Mouse (Mus musculus) left cerebral cortex, postnatal 25 days (tissue): Measurements from ENCODE around the gene Dlk2. TPM values are rescaled to one million over a fixed set of nuclear protein-coding genes. Genes with fewer than 3 reads are reported as not detected.

ENCODE experiments used
- DNase-seq, 2 experiments: peaks; one replicate each; pipeline ENCODE4 v3.0.0; 2022; ENCODE audit warnings: low spot score in 2 of 2, mixed read lengths in 1 of 2
- intact Hi-C: fragments of 180-260 bp; cut with DNase I; formaldehyde crosslinking; loops from one replicate; pipeline ENCODE4 v1.15.1; 2025
- total RNA-seq, 2 experiments: library from RNA; stranded (reverse); gene quantifications; 2 replicates each; pipeline ENCODE4 v1.2.3; 2021

The Dlk2 gene
- 10 to 100 TPM; 57.3 to 61.6 TPM for total RNA-seq

DNA sequence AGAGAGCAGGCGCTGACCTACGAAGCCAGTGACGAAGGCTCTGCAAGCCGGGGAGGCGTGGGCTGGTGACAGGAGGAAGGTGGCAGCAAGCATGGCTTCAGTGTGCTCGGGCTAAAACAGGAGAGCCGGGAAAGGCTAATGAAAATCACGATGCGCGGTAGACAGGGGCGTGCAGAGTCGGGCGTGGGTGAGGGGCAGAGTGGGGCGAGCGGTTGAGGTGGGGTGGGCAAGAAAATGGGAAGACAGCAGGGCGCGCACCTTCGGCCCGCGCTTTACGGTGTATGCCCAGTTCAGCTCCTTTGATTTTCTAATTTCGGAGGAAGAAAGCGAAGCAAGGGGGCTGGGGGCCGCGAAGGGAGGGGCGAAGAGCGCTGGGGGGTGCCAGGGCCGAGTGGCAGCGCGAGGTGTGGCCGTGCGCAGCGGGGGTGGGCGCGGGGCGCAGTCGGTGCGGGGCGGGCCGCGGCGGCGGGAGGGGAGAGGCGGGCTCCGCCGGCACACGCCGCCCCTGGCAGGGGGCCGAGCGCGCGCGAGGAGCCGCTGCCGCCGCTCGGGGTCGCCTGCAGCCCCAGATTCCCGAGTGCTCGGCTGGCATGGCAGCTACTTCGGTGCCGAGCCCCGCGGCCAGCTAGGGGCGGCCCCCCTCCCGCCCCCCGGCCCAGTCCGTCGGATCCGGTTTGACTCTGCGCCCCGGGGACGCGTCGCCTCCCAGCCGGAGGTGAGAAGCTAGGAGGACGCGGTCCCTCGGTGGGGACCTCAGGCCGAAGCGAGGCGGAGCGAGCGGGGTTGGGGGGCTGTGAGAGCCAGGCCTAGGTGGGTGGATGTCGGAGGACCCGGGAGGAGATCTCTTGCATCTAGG, at the start of gene Dlk2:
Gene Dlk2 (plus strand): TSS at position 58 of the 856 bp plus-strand sequence.
- intact Hi-C loops = loop anchor here (1.0 to 2.0 kb wide), 3 partner anchors 15 to 31 kb away; partner anchors contain the start of gene Tjap1

GRCm38 (mm10) chr17:46247512-46248188, 49.6 kb upstream of the Dlk2 start, which contains the start of the genes Polr1c and Yipf3:
Polr1c (minus strand) TSS chr17:46248054.
Yipf3 (plus strand) TSS chr17:46248080.
- DNase-seq = peak; percentile 97 to 98
- intact Hi-C loops = loop anchor here (2.0 kb wide), 1 partner anchor 43 kb away; no protein-coding TSS in a partner anchor

More for the DNA sequence above, at the start of gene Dlk2:
- peak; percentile 45 to 86 for DNase-seq

- intact Hi-C loops = loop anchor here (2.0 kb wide), 1 partner anchor 43 kb away; no protein-coding TSS in a partner anchor
Measured at GRCm38 (mm10) chr17:46248189-46248522, 49.1 kb upstream of the Dlk2 start.

DNA sequence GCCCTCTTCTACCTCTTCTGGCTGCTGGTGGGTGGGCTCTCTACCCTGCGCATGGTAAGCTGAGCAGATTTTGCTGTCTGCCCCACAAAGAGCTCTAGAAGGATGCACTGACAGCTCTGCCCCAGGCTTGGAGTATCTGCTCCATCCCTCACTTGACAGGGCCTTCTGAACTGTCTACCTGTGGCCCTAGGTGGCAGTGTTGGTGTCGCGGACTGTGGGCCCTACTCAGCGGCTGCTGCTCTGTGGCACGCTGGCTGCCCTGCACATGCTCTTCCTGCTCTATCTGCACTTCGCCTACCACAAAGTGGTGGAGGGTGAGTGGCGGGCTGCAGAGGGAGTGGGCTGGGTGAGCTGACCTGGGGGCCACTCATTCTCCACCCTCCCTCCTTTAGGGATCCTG, 46.0 kb upstream of the Dlk2 start:
- intact Hi-C loops = no loop called here
- no peak for DNase-seq

More at GRCm38 (mm10) chr17:46248189-46248522, 49.1 kb upstream of the Dlk2 start:
- no peak for DNase-seq

DNA sequence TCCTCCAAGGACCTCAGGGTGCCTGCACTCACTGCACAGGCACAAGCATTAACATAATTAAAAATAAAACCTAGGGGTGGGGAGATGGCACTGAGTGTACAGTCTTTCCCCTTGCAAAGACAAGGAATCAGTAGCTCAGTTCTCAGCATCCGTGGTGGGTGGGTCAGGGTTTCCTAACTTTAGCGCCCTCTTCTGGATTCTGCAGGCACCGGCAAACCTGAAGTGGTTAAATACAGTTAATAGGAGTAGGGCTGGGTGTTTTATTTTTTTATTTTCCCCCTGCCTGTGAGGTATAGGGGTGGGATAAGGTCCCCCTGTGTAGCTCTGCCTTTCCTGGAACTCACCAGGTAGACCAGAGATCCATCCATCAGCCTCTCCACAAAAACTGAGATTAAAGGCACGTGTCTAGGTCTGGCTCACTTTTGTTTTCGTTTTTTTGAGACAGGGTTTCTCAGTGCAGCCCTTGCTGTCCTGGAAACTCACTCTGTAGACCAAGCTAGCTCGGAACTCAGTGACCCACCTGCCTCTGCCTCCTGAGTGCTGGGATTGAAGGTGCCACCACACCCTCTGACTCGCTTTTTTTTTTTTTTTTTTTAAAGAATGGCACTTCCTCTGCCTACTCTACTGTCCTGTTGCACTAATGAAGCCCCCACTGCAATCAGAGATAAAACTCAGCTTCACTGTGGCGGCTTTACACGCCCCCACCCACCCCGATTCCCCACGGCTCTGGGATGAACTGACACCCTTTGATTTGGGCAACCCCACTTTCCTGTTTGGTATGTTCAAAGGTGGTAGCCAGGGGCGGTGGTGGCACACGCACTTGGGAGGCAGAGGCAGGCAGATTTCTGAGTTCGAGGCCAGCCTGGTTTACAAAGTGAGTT, 44.4 kb upstream of the Dlk2 start:
- intact Hi-C loops = no loop called here
- peak; percentile 39 to 56 for DNase-seq

- intact Hi-C loops = no loop called here
- peak; percentile 94 to 97 for DNase-seq
Measured at GRCm38 (mm10) chr17:46253452-46254084, 43.7 kb upstream of the Dlk2 start, which contains the start of gene Lrrc73. Lrrc73 (plus strand) TSS chr17:46253531.

GRCm38 (mm10) chr17:46254106-46254505, 43.1 kb upstream of the Dlk2 start:
- DNase-seq = peak; percentile 46 to 47
- intact Hi-C loops = no loop called here

- intact Hi-C loops = no loop called here
- DNase-seq = no peak
Measured at GRCm38 (mm10) chr17:46255147-46255546, 42.1 kb upstream of the Dlk2 start.

- intact Hi-C loops = no loop called here
- DNase-seq = no peak
Measured at GRCm38 (mm10) chr17:46258279-46259053, 38.8 kb upstream of the Dlk2 start.

DNA sequence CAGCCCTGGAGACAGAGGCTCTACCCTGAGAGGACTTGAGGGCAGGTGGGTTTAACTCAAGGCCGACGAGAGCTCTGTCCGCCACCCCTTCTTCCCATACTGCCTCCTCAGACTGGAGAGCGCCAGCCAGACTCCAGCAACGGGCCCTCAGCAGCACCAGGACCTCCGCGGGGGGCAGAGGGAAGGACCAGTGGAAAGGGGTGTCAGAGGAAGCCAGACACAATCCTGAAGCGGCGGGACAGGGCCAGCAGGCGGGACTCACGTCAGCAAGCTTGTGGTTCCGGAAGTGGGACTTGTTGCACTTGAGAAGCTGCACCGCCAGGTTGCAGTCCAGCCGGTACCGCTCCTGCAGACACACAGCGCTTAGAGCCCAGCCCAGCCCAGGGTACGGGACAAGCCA, 37.5 kb upstream of the Dlk2 start:
- intact Hi-C loops = no loop called here
- no peak for DNase-seq

DNA sequence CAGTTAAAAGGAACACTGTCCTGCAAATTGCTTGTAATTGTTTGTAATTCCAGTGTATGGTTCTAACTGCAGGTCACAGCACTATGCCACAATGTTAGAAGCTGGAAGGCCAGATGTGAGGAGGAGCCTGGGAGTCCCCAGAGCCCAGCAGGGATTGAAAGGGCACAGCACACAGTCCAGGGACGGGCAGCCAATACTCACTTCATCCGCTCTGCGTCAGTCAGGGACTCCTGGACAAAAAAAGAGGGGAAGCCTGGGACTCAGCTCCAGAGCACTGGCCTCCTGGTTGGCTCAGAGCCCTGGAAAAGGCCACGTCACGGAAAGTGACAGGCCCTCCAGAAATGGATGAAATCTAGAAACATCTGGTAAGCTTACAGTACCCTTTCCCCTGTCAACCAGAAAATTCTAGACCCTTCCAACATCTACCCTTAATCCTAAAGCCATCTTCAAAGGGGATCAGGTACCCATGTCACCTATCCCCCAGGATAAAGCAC, 35.0 kb upstream of the Dlk2 start:
- intact Hi-C loops = no loop called here
- DNase-seq = no peak

DNA sequence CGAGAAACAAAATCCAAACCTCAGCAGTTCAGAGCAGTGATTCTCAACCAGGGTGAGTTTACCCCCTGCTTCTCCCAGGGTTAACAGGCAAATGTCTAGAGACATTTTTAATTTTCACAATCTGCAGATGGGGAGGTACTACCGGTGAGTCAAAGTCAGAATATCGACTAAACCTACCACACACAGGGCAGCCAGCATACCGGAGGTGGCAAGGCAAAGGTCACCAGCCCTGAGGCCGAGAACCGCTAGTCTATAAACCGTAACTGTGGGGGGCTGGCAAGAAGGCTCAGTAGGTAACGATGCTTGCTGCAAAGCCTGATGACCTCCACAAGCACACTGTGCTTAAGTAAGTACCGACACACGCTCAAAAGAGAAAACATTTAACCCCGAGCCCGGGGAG, 31.7 kb upstream of the Dlk2 start:
- no peak for DNase-seq
- intact Hi-C loops = loop anchor here (5.0 kb wide), 1 partner anchor 127 kb away; no protein-coding TSS in a partner anchor

- intact Hi-C loops = loop anchor here (1.0 to 5.0 kb wide), 2 partner anchors 32 to 126 kb away; no protein-coding TSS in a partner anchor
- peak; percentile 82 to 90 for DNase-seq
Measured at GRCm38 (mm10) chr17:46265918-46266618, 31.2 kb upstream of the Dlk2 start.

- intact Hi-C loops = loop anchor here (1.0 to 5.0 kb wide), 2 partner anchors 31 to 125 kb away; no protein-coding TSS in a partner anchor
Measured at GRCm38 (mm10) chr17:46266986-46267385, 30.2 kb upstream of the Dlk2 start.

DNA sequence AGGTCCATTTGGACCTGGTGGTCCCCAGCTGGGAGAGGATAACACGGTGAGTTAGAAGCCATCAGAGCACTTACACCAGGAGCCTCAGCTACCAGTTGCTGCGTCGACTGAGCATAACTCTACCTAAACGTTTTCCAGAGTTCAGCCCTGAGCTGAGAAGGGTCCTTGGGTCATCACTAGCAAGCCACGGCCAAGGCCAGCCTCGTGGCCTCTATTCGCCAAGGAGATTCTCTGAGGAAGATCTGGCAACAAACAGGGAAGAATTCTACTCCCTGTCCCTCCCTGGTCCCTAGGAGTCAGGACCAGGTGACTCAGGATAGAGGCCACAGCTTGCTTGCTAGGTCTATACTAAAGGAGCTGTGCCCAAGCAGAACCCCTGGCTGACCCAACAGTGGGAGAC, 29.7 kb upstream of the Dlk2 start:
- intact Hi-C loops = loop anchor here (5.0 kb wide), 1 partner anchor 125 kb away; no protein-coding TSS in a partner anchor
- DNase-seq = no peak

More at GRCm38 (mm10) chr17:46266986-46267385, 30.2 kb upstream of the Dlk2 start:
- no peak for DNase-seq

DNA sequence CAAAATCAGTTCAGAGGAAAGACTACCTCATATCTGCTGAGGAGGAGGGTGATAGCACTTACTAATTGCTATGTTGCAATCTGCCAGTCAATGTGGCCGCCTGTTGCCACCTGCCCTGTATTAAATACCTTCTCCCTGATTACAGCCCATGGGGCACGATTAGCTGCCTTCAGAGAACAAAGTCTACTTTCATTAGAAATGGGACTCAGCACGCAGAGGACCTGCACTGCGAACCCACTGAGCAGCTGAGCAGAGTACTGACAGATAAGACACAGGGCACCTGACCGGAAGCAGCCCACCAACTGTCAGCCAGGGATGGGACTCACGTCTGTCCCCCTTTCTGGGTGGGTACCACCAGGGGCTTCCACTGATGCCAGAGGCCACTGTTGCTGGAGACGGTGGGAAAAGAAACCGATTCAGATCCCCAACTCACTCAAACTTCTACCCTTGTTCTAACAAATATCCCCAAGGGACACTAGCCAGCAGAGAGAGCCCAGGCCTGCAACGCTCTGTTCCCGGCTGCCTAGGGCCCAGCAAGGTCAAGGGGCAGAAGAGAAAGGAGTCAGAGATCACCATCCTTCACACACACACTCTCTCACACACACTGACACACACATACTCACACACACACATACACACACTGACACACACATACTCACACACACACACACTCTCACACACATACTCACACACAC, 29.0 kb upstream of the Dlk2 start:
- DNase-seq = no peak
- intact Hi-C loops = loop anchor here (5.0 kb wide), 1 partner anchor 124 kb away; no protein-coding TSS in a partner anchor
